In genomic region chr14:31232404-31233069, GRCm38 (mm10) we compare ENCODE assay signal across 14 mouse cellular contexts. TPM values are rescaled to one million over a fixed set of nuclear protein-coding genes. Genes with fewer than 3 reads are reported as not detected.
DNase-seq lines count a peak whose midpoint lies in the region; ATAC-seq and TF ChIP-seq lines count a peak whose summit lies in the region.
"Had no signal": no experiment of that assay in that cellular context is flagged by ENCODE, and none has a peak within 500 bp of the region (broad histone marks: within the 10 kb centered on the region; RNA-seq: fewer than 3 reads in every experiment).

No protein-coding gene starts in this region.

- H3K27ac ChIP-seq in kidney, postnatal 0 days = peak overlapping the region; percentile 69
- H3K27ac ChIP-seq in brown adipose tissue, adult 24 weeks (replicated peaks; ENCODE audit: low read depth, low read length) = peak overlapping the region; percentile 97
- H3K27ac ChIP-seq in heart, embryonic 15.5 days = peak overlapping the region; percentile 52
- no peak overlapping the region for H3K27ac ChIP-seq in midbrain, embryonic 16.5 days (ENCODE audit: low read length)
- H3K27ac ChIP-seq: stomach, embryonic 15.5 days had no signal

- no peak overlapping the region for H3K4me3 ChIP-seq in kidney, postnatal 0 days (replicated peaks; ENCODE audit: low read depth, low read length)
- H3K4me3 ChIP-seq in brown adipose tissue, adult 24 weeks (ENCODE audit: insufficient read depth, low read depth, low read length) = peak overlapping the region; percentile 18
- no peak overlapping the region for H3K4me3 ChIP-seq in heart, embryonic 15.5 days
- no peak overlapping the region for H3K4me3 ChIP-seq in midbrain, embryonic 16.5 days (ENCODE audit: low read depth, low read length)
- H3K4me3 ChIP-seq: erythroblast, embryonic 14.5 days; megakaryocyte, embryonic 14.5 days; stomach, embryonic 15.5 days had no signal

- H3K9me3 ChIP-seq in kidney, postnatal 0 days (replicated peaks; ENCODE audit: low read length) = no peaks in the 10 kb centered on the region
- no peaks in the 10 kb centered on the region for H3K9me3 ChIP-seq in heart, embryonic 15.5 days (replicated peaks)
- no peaks in the 10 kb centered on the region for H3K9me3 ChIP-seq in midbrain, embryonic 16.5 days (replicated peaks; ENCODE audit: control insufficient read depth, low read length, poor library complexity, severe bottlenecking)
- H3K9me3 ChIP-seq: megakaryocyte, embryonic 14.5 days; stomach, embryonic 15.5 days had no signal

- ATAC-seq in kidney, postnatal 0 days (replicated peaks; ENCODE audit: low FRiP score, low read depth) = no peak; the same call in 1 of the 2 replicates
- no peak; the same call in 1 of the 2 replicates for ATAC-seq in heart, embryonic 15.5 days (replicated peaks; ENCODE audit: insufficient number of reproducible peaks, insufficient read depth, low FRiP score, low read depth)
- ATAC-seq in midbrain, embryonic 16.5 days = no peak

- intact Hi-C loops in heart, postnatal 14 days (cut with DNase I) = loop anchor here (1.0 kb wide), 1 partner anchor 17 kb away; no protein-coding TSS in a partner anchor

- TF ChIP-seq CTCF in kidney, postnatal 0 days (IDR thresholded peaks at IDR 0.05; ENCODE audit: low read depth) = no peak

- no peak overlapping the region; the same call in 1 of the 2 replicates for H3K9ac ChIP-seq in kidney, postnatal 0 days (ENCODE audit: low read depth, low read length)
- no peak overlapping the region for H3K9ac ChIP-seq in heart, embryonic 15.5 days
- no peak overlapping the region for H3K9ac ChIP-seq in midbrain, embryonic 16.5 days (ENCODE audit: low read depth, low read length)
- H3K9ac ChIP-seq: stomach, embryonic 15.5 days had no signal

- 80% methylated on average over 13 of the region's 13 CpGs for WGBS in kidney, postnatal 0 days
- 73% methylated on average over 13 of the region's 13 CpGs for WGBS in heart, embryonic 15.5 days
- 85% methylated on average over 13 of the region's 13 CpGs for WGBS in midbrain, embryonic 16.5 days

- H3K4me2 ChIP-seq in kidney, postnatal 0 days (ENCODE audit: low read length) = no peak overlapping the region
- no peak overlapping the region for H3K4me2 ChIP-seq in heart, embryonic 15.5 days
- H3K4me2 ChIP-seq in midbrain, embryonic 16.5 days (ENCODE audit: low read length) = no peak overlapping the region
- H3K4me2 ChIP-seq: liver, embryonic 11.5 days; stomach, embryonic 15.5 days had no signal

- peaks cover 6% of the 10 kb centered on the region for H3K4me1 ChIP-seq in kidney, postnatal 0 days (replicated peaks; ENCODE audit: insufficient read depth, low read length)
- peaks cover 44% of the 10 kb centered on the region for H3K4me1 ChIP-seq in brown adipose tissue, adult 24 weeks (ENCODE audit: control insufficient read depth, insufficient read depth, insufficient read length, low read length)
- H3K4me1 ChIP-seq in heart, embryonic 15.5 days (replicated peaks) = peaks cover 55% of the 10 kb centered on the region
- no peaks in the 10 kb centered on the region for H3K4me1 ChIP-seq in midbrain, embryonic 16.5 days (ENCODE audit: control insufficient read depth, insufficient read depth, low read length)

- no peaks in the 10 kb centered on the region for H3K27me3 ChIP-seq in kidney, postnatal 0 days (ENCODE audit: insufficient read depth, low read length)
- no peaks in the 10 kb centered on the region for H3K27me3 ChIP-seq in heart, embryonic 15.5 days
- no peaks in the 10 kb centered on the region for H3K27me3 ChIP-seq in midbrain, embryonic 16.5 days (ENCODE audit: control insufficient read depth, insufficient read depth, low read depth, low read length)
- H3K27me3 ChIP-seq: stomach, embryonic 15.5 days had no signal

- no peaks in the 10 kb centered on the region for H3K36me3 ChIP-seq in kidney, postnatal 0 days (ENCODE audit: insufficient read depth, low read length)
- H3K36me3 ChIP-seq in heart, embryonic 15.5 days = no peaks in the 10 kb centered on the region
- no peaks in the 10 kb centered on the region for H3K36me3 ChIP-seq in midbrain, embryonic 16.5 days (ENCODE audit: control insufficient read depth, insufficient read depth, low read length)
- H3K36me3 ChIP-seq: stomach, embryonic 15.5 days had no signal

- peak; percentile 98 for DNase-seq in heart, adult 11 months
- no peak for DNase-seq in heart, postnatal 14 days
- DNase-seq in kidney, postnatal 0 days (ENCODE audit: low spot score) = no peak
- no peak for DNase-seq in kidney, adult 9 months
- DNase-seq in urinary bladder, postnatal 14 days (ENCODE audit: low spot score) = no peak
- DNase-seq: cerebellum, adult 2 months; right cerebral cortex, postnatal 4 days had no signal

RNA-seq across cellular contexts. Expression of gene Sema3g, which starts 14.9 kb away (rescaled TPM):
- total RNA-seq in heart, postnatal 14 days (2021) = 10 to 100 TPM; 17.4 to 22.2 TPM
- polyA plus RNA-seq in kidney, postnatal 0 days (2015; fragmentation: Nextera tagmentation; extraction: Ambion mirVana) = 6.5 and 7.8 TPM in 2 replicates
- 5.4 and 10.5 TPM in 2 replicates for polyA plus RNA-seq in brown adipose tissue, adult 24 weeks (2012; ENCODE audit: insufficient read depth, insufficient read length, missing spikeins)
- polyA plus RNA-seq in heart, embryonic 15.5 days (2015; fragmentation: Nextera tagmentation; extraction: Ambion mirVana) = 0.60 and 0.83 TPM in 2 replicates
- 0.46 and 0.61 TPM in 2 replicates for polyA plus RNA-seq in midbrain, embryonic 16.5 days (2015; fragmentation: Nextera tagmentation; extraction: Ambion mirVana)
- polyA plus RNA-seq: erythroblast, embryonic 14.5 days; liver, embryonic 11.5 days had no signal

RNA-seq across cellular contexts. Expression of gene Nisch, which starts 15.8 kb away (rescaled TPM):
- total RNA-seq in heart, postnatal 14 days (2021) = 100 to 1,000 TPM; 185 to 197 TPM
- polyA plus RNA-seq in kidney, postnatal 0 days (2015; fragmentation: Nextera tagmentation; extraction: Ambion mirVana) = 197 and 214 TPM in 2 replicates
- polyA plus RNA-seq in brown adipose tissue, adult 24 weeks (2012; ENCODE audit: insufficient read depth, insufficient read length, missing spikeins) = 83.6 and 84.5 TPM in 2 replicates
- polyA plus RNA-seq in heart, embryonic 15.5 days (2015; fragmentation: Nextera tagmentation; extraction: Ambion mirVana) = 287 and 381 TPM in 2 replicates
- polyA plus RNA-seq in midbrain, embryonic 16.5 days (2015; fragmentation: Nextera tagmentation; extraction: Ambion mirVana) = 354 and 388 TPM in 2 replicates

RNA-seq across cellular contexts. Expression of gene Phf7, which starts 18.6 kb away (rescaled TPM):
- 1 to 10 TPM; 4.3 to 4.6 TPM for total RNA-seq in heart, postnatal 14 days (2021)
- 16.8 and 18.1 TPM in 2 replicates for polyA plus RNA-seq in kidney, postnatal 0 days (2015; fragmentation: Nextera tagmentation; extraction: Ambion mirVana)
- 7.3 and 9.9 TPM in 2 replicates for polyA plus RNA-seq in brown adipose tissue, adult 24 weeks (2012; ENCODE audit: insufficient read depth, insufficient read length, missing spikeins)
- polyA plus RNA-seq in heart, embryonic 15.5 days (2015; fragmentation: Nextera tagmentation; extraction: Ambion mirVana) = 7.9 and 8.3 TPM in 2 replicates
- polyA plus RNA-seq in midbrain, embryonic 16.5 days (2015; fragmentation: Nextera tagmentation; extraction: Ambion mirVana) = 10.2 and 10.8 TPM in 2 replicates

RNA-seq across cellular contexts. Expression of gene Bap1, which starts 18.7 kb away (rescaled TPM):
- total RNA-seq in heart, postnatal 14 days (2021) = 10 to 100 TPM; 47.3 to 47.5 TPM
- polyA plus RNA-seq in kidney, postnatal 0 days (2015; fragmentation: Nextera tagmentation; extraction: Ambion mirVana) = 57.8 and 63.4 TPM in 2 replicates
- 17.8 and 22.0 TPM in 2 replicates for polyA plus RNA-seq in brown adipose tissue, adult 24 weeks (2012; ENCODE audit: insufficient read depth, insufficient read length, missing spikeins)
- polyA plus RNA-seq in heart, embryonic 15.5 days (2015; fragmentation: Nextera tagmentation; extraction: Ambion mirVana) = 43.2 and 59.0 TPM in 2 replicates
- 116 and 125 TPM in 2 replicates for polyA plus RNA-seq in midbrain, embryonic 16.5 days (2015; fragmentation: Nextera tagmentation; extraction: Ambion mirVana)

RNA-seq across cellular contexts. Expression of gene Tnnc1, which starts 24.4 kb away (rescaled TPM):
- 1,000 to 10,000 TPM; 4,401 to 4,949 TPM for total RNA-seq in heart, postnatal 14 days (2021)
- 0.79 and 0.95 TPM in 2 replicates for polyA plus RNA-seq in kidney, postnatal 0 days (2015; fragmentation: Nextera tagmentation; extraction: Ambion mirVana)
- polyA plus RNA-seq in brown adipose tissue, adult 24 weeks (2012; ENCODE audit: insufficient read depth, insufficient read length, missing spikeins) = 17.2 and 24.4 TPM in 2 replicates
- 3,799 and 4,649 TPM in 2 replicates for polyA plus RNA-seq in heart, embryonic 15.5 days (2015; fragmentation: Nextera tagmentation; extraction: Ambion mirVana)
- 2.4 and 3.3 TPM in 2 replicates for polyA plus RNA-seq in midbrain, embryonic 16.5 days (2015; fragmentation: Nextera tagmentation; extraction: Ambion mirVana)
